Mouse (Mus musculus) MN1 (cell line): ENCODE measurements around the gene Pvr.

ENCODE experiments used
- DNase-seq: peaks from one replicate; pipeline ENCODE4 v3.0.0-alpha.2; 2016; ENCODE audit warnings: low spot score

The Pvr gene

DNA sequence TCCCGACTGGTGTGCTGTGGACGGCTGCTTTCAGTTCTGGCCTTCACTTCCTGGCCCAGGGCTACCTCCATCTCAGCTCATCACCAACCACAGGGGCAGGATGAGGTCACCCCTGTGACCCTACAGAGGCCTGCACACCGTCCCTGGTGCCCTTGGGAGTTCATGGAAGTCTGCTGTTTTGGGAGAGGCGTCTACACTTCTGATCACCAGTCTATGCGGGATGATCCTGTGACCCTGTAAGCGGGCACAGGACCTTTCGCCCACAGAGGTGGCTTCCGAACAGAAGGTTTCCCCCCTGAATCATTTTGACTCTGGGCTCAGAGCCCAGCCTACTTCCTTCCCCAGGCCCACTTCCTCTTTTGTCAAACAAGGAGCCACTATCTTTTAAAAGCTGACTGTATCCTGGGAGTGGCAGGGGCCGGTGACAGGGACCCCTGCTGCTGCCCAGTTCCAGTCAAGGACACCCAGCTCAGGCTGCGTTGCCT is 49.8 kb downstream of the Pvr start:
- DNase-seq = no peak

DNA sequence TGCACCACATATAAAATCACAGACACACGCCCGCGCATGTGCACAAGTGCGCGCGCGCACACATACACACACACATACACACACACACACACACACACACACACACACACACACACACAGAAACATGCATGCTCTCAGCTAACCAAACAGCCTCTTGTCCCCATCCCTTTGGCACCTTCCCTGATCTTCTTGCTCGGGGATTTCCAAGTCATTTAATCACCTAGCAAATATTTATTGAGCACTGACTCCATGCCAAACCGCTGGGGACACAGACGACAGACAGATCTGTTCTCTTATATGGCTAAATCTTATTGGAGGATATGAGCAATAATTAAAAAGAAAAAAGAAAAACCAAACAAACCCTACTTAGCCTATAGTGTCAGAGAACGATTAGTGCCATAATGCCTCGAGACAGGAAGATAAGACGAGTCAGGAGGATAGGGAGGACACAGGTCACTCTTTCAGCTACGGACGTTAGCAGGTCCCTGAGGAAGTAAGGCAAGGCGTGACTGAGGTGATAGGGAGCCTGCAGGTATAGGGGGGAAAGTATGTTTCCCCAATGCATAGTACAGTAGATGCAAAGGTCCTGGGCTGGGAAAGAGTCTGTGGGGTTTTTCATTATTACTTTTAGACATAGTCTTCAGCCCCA is 53.1 kb downstream of the Pvr start:
- DNase-seq = no peak

DNA sequence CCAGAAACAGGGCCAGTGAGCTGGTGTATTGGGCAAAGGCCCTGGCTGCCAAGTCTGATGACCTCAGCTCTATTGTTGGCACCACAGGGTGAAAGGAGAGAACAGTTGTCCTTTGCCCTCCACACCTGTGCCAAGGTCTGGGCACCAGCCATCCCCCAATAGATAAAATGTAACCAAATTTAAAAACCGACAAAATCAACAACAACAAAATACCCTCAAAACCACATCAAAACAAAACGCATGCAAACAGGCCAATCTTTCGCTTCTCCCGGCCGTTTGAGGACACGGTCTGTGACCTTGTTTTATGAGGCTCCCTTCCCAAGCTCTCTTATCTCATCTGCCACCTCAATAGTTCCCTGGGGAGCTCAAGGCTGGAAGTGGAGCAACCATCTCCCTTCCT is 54.5 kb downstream of the Pvr start:
- DNase-seq = no peak

DNA sequence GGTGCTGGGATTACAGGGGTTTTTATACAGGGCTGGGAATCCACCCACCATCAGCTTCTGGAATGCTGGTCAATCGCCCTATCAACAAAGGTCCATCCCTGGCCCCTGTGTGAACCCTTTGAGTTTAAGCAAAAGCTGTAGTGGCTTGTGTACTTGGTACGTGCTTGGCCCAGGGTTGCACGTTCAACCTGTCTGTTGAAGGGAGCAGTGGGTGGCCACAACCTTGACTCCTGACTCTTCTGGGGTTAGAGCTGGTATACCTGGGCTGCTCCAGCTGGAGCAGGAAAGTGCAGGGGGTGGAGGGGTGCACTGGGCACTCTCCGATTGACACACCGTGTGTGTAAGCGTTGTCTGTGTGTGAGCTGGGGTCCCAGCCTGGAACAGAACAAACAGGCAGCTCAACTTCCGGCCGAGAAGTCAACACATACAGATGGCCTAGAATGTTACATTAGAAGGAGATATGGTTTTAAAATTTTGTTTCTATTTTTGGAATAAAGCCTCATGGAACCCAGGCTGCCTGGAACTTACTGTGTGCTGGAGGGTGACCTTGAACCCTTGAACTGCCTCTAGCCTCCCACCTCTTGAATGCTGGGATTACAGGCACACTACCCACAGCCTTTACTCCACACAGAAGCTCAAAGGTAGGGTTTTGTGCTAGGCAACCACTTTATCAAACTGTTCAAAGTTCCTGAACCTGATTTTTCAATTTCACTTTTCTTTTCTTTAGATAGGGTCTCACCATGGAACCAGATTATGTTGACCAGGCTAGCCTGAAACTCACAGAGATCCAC is 55.5 kb downstream of the Pvr start:
- DNase-seq = no peak

DNA sequence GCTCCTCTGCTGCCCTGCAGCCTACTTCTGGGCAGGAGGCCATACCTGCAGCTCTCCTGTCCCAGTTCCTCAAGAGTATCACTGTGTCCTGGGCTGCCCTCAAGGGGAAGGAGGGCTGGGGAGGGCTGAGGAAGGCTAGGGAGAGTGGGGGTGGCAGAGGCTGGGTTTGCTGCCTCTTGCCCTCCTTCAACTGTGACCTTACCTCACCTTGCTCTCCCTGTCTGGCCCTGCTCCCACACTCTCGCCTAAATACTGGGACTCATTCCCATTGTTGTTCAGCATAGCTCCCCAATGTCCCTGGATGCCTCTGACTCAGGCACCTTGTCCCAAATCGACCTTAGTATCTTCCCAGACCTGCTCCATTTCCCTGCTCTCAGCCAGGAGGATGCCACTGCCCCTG is 56.7 kb downstream of the Pvr start:
- DNase-seq = no peak

DNA sequence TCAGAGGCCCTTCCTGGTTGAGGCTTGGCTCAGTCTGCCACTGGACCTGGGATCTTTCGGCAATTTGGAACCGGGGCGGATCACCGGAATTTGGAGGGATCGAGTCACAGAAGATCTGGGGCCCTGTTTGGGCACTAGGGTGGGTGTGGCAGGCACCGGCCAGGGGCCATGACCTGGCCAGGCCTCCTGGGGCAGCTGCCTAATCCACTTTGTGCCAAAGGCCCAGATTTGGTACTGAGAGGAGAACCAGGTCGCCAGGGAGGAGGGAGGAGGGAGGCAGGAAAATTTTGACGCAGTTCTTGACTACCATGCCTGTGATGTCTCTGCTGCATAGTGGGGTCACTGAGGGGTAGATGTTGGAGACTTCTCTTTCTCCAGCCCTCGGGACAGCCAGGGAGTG is 59.8 kb downstream of the Pvr start, which contains the start of gene Ceacam16:
TSS of gene Ceacam16 (minus strand) at position 101 of the 400 bp plus-strand sequence.
- no peak for DNase-seq

DNA sequence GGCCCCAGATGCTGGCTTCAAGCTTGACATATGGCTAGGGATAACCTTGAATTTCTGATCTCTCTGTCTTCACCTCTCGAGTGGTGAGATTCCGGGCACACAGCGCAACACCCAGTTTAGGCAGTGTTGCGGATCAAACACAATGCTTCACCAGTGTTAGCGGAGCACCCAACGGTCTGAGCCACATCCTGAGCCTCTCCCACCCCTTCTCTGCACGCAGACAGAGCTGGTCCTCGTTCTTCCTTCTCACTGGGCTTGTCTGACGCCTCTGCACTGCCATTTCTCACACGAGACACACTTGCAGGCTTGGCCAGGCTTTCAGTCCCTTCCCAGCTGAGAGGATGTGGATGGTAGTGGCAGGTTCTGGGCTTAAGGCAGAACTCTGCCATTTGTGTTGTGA is 61.2 kb downstream of the Pvr start:
- no peak for DNase-seq

DNA sequence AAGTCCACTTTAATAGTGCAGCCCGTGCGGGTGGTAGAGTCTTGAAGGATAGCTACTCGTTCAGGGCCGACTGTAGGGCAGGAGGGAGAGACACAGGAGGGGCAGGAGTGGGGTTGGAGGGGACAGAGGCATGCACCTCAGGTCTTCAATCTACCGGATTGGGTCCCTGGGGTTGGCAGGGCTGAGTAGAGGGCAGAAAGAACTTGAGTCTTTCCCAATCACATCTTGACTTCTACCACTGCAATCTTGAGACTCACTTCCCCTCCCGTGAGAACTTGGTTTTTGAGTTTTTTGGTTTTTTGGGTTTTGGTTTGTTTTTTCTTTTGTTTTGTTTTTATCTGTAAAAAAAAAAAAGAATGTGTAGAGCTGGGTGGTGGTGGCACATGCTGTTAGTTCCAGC is 64.7 kb downstream of the Pvr start:
- DNase-seq = no peak

DNA sequence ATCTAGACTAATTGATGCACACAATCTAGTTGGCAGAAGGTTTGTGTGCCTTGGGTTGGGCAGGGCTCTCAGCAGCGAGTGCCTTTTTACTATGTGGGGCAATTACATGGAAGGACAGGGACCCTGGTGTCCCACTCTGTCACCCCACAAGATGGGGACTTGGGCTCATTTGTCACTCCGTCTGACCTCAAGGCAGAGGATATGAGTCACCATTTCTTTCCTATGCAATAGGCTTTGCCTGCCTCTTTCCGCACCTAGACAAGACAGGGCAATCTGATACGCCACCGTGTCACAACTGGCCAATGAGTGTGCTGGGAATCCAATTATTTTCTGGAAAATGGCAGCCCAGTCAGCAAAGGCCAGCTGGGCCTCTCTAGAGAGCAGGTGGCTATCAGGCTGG is 65.3 kb downstream of the Pvr start:
- no peak for DNase-seq
